Mouse (Mus musculus) urinary bladder, adult 2 months (tissue): ENCODE results near the gene Trpm3. TPM values are rescaled to one million over a fixed set of nuclear protein-coding genes. Genes with fewer than 3 reads are reported as not detected.

Source experiments
- DNase-seq: peaks from one replicate; pipeline ENCODE4 v3.0.0; 2022; ENCODE audit warnings: low spot score
- polyA plus RNA-seq: library from polyadenylated mRNA; depleted of rRNA; stranded (reverse); fragments of >200 nt; gene quantifications from 2 replicates; pipeline ENCODE4 v1.2.3, GENCODE M21; 2012

Gene Trpm3
- polyA plus RNA-seq, 1 experiment, result 0.15 TPM

GRCm38 (mm10) chr19:22635635-22636034 is 496.8 kb downstream of the Trpm3 start:
- DNase-seq, result no peak

GRCm38 (mm10) chr19:22637786-22638185 is 498.9 kb downstream of the Trpm3 start:
- DNase-seq, result no peak

GRCm38 (mm10) chr19:22638394-22638954 is 499.6 kb downstream of the Trpm3 start:
- no peak for DNase-seq

GRCm38 (mm10) chr19:22642124-22642523 is 503.3 kb downstream of the Trpm3 start:
- DNase-seq, result no peak

- no peak for DNase-seq
Observed at GRCm38 (mm10) chr19:22656466-22657215, 517.8 kb downstream of the Trpm3 start.

GRCm38 (mm10) chr19:22657251-22657650 is 518.4 kb downstream of the Trpm3 start:
- DNase-seq, result no peak

GRCm38 (mm10) chr19:22665401-22665800 is 526.6 kb downstream of the Trpm3 start:
- DNase-seq, result no peak

- no peak for DNase-seq
Observed at GRCm38 (mm10) chr19:22670222-22670621, 531.4 kb downstream of the Trpm3 start.

- DNase-seq, result no peak
Observed at GRCm38 (mm10) chr19:22672892-22673291, 534.0 kb downstream of the Trpm3 start.

- DNase-seq, result no peak
Observed at GRCm38 (mm10) chr19:22676206-22676605, 537.4 kb downstream of the Trpm3 start.

GRCm38 (mm10) chr19:22682238-22682637 is 543.4 kb downstream of the Trpm3 start:
- DNase-seq, result no peak

- no peak for DNase-seq
Observed at GRCm38 (mm10) chr19:22691995-22692394, 553.1 kb downstream of the Trpm3 start.

- no peak for DNase-seq
Observed at GRCm38 (mm10) chr19:22692553-22692952, 553.7 kb downstream of the Trpm3 start.

GRCm38 (mm10) chr19:22692956-22693355 is 554.1 kb downstream of the Trpm3 start:
- DNase-seq, result no peak

- DNase-seq, result no peak
Observed at GRCm38 (mm10) chr19:22695423-22695822, 556.6 kb downstream of the Trpm3 start.

- no peak for DNase-seq
Observed at GRCm38 (mm10) chr19:22698737-22699136, 559.9 kb downstream of the Trpm3 start.

- no peak for DNase-seq
Observed at GRCm38 (mm10) chr19:22700871-22701651, 562.2 kb downstream of the Trpm3 start.

GRCm38 (mm10) chr19:22703876-22704275 is 565.0 kb downstream of the Trpm3 start:
- no peak for DNase-seq

GRCm38 (mm10) chr19:22705414-22705813 is 566.6 kb downstream of the Trpm3 start:
- DNase-seq, result no peak

- DNase-seq, result no peak
Observed at GRCm38 (mm10) chr19:22719027-22719426, 580.2 kb downstream of the Trpm3 start.

- no peak for DNase-seq
Observed at GRCm38 (mm10) chr19:22729846-22730245, 591.0 kb downstream of the Trpm3 start.

GRCm38 (mm10) chr19:22730971-22731370 is 592.1 kb downstream of the Trpm3 start:
- DNase-seq, result no peak

- no peak for DNase-seq
Observed at GRCm38 (mm10) chr19:22736870-22737269, 598.0 kb downstream of the Trpm3 start.
